Mouse (Mus musculus) MEL (cell line): ENCODE results near the gene Hist1h1t.

Experiments used
- CTCF ChIP-seq, 3 experiments: IDR thresholded peaks in 2 of 3; conservative IDR thresholded peaks in 1 of 3; 2 replicates each; pipeline ENCODE4 v1.5.1; 2011 to 2012; ENCODE audit warnings: low read length in 3 of 3, low read depth in 2 of 3, mild to moderate bottlenecking in 2 of 3, improper control_type of control experiment in 1 of 3, inconsistent platforms in 1 of 3, mixed read lengths in 1 of 3, moderate library complexity in 1 of 3; ENCODE audit not compliant: control insufficient read depth in 1 of 3, insufficient read depth in 1 of 3, poor library complexity in 1 of 3, severe bottlenecking in 1 of 3
- UBTF ChIP-seq: IDR thresholded peaks from 2 replicates; pipeline ENCODE4 v1.6.1; 2012; ENCODE audit warnings: low read depth, mild to moderate bottlenecking, inconsistent platforms, low read length, improper control_type of control experiment, moderate library complexity, borderline replicate concordance; ENCODE audit not compliant: insufficient read depth
- USF1 ChIP-seq: IDR thresholded peaks from 2 replicates; pipeline ENCODE4 v1.6.1; 2014; ENCODE audit warnings: low read depth, mild to moderate bottlenecking, inconsistent platforms, low read length, improper control_type of control experiment, moderate library complexity

- TF ChIP-seq USF1 = no peak
- TF ChIP-seq UBTF = no peak
- no peak for TF ChIP-seq CTCF (IDR thresholded peaks at IDR 0.05 in 2 of 3, conservative IDR thresholded peaks at IDR 0.05 in 1 of 3; ENCODE audit: control insufficient read depth in 1 of 3, insufficient read depth in 1 of 3, low read depth in 2 of 3, low read length in 3 of 3, poor library complexity in 1 of 3, severe bottlenecking in 1 of 3)
Observed at GRCm38 (mm10) chr13:23708654-23709053, 13.0 kb downstream of the Hist1h1t start.
